Mouse (Mus musculus) mouse embryonic stem cell (cell line): ENCODE results near the gene Plpp1.

Experiments used
- in situ Hi-C, 2 experiments: fragments of 300-500 bp; cut with MboI; formaldehyde crosslinking; loops; 1 replicate in 1 of 2; 3 replicates in 1 of 2; pipeline ENCODE4 v1.14.3; 2019 to 2020; ENCODE audit warnings: low sequenced_read_pairs in 2 of 2, low pct_unique_long_range_greater_than_20kb in 1 of 2, mixed read lengths in 1 of 2; ENCODE audit not compliant: unreplicated experiment in 1 of 2

Plpp1 gene

GRCm38 (mm10) chr13:112805529-112805928, 4.9 kb downstream of the Plpp1 start:
- in situ Hi-C loops = no loop called here

- in situ Hi-C loops = no loop called here
These were observed 7.5 kb downstream of the Plpp1 start for GRCm38 (mm10) chr13:112807936-112808667.

- in situ Hi-C loops = no loop called here
These were observed 9.1 kb downstream of the Plpp1 start for GRCm38 (mm10) chr13:112809504-112810247.

- in situ Hi-C loops = no loop called here
These were observed 9.7 kb downstream of the Plpp1 start for GRCm38 (mm10) chr13:112810248-112810645.

- in situ Hi-C loops = no loop called here
These were observed 10.2 kb downstream of the Plpp1 start for GRCm38 (mm10) chr13:112810751-112811150.

- in situ Hi-C loops = no loop called here
These were observed 11.3 kb downstream of the Plpp1 start for GRCm38 (mm10) chr13:112811708-112812403.

- in situ Hi-C loops = no loop called here
These were observed 15.4 kb downstream of the Plpp1 start for GRCm38 (mm10) chr13:112815996-112816395.

GRCm38 (mm10) chr13:112818125-112818524, 17.5 kb downstream of the Plpp1 start:
- in situ Hi-C loops = no loop called here

- in situ Hi-C loops = no loop called here
These were observed 21.8 kb downstream of the Plpp1 start for GRCm38 (mm10) chr13:112822413-112822812.

GRCm38 (mm10) chr13:112823236-112823910, 22.8 kb downstream of the Plpp1 start:
- in situ Hi-C loops = no loop called here

- in situ Hi-C loops = no loop called here
These were observed 23.5 kb downstream of the Plpp1 start for GRCm38 (mm10) chr13:112823911-112824648.

- in situ Hi-C loops = no loop called here
These were observed 24.9 kb downstream of the Plpp1 start for GRCm38 (mm10) chr13:112825479-112825878.

- in situ Hi-C loops = no loop called here
These were observed 29.0 kb downstream of the Plpp1 start for GRCm38 (mm10) chr13:112829619-112830018.

GRCm38 (mm10) chr13:112832589-112832988, 32.0 kb downstream of the Plpp1 start:
- in situ Hi-C loops = no loop called here

GRCm38 (mm10) chr13:112833253-112833894, 32.8 kb downstream of the Plpp1 start:
- in situ Hi-C loops = no loop called here

- in situ Hi-C loops = no loop called here
These were observed 33.3 kb downstream of the Plpp1 start for GRCm38 (mm10) chr13:112833895-112834263.

GRCm38 (mm10) chr13:112835113-112835512, 34.5 kb downstream of the Plpp1 start:
- in situ Hi-C loops = no loop called here

- in situ Hi-C loops = no loop called here
These were observed 36.4 kb downstream of the Plpp1 start for GRCm38 (mm10) chr13:112836951-112837350.
